Mouse (Mus musculus) brown adipose tissue, adult 24 weeks (tissue): ENCODE measurements around the gene Ccdc187. TPM values are rescaled to one million over a fixed set of nuclear protein-coding genes. Genes with fewer than 3 reads are reported as not detected.

Experiments used
- H3K27ac ChIP-seq: fragments of 200-500 bp; replicated peaks from 2 replicates; pipeline ENCODE4 v1.5.1; 2012; ENCODE audit warnings: low read depth, mild to moderate bottlenecking, low read length
- H3K4me1 ChIP-seq: fragments of 200-500 bp; 2 replicates; pipeline ENCODE4 v1.6.1; 2012; ENCODE audit warnings: low read length, mixed read lengths; ENCODE audit not compliant: control insufficient read depth, insufficient read depth, insufficient read length
- H3K4me3 ChIP-seq: fragments of 200-500 bp; 2 replicates; pipeline ENCODE4 v1.5.1; 2012; ENCODE audit warnings: low read depth, mild to moderate bottlenecking, low read length, moderate library complexity; ENCODE audit not compliant: insufficient read depth
- polyA plus RNA-seq: library from polyadenylated mRNA; stranded (reverse); fragments of >200 nt; gene quantifications from 2 replicates; pipeline ENCODE4 v1.2.4, GENCODE M21; 2012; ENCODE audit not compliant: missing spikeins, insufficient read depth, insufficient read length

The Ccdc187 gene
- polyA plus RNA-seq, result not detected in 2 replicates

DNA sequence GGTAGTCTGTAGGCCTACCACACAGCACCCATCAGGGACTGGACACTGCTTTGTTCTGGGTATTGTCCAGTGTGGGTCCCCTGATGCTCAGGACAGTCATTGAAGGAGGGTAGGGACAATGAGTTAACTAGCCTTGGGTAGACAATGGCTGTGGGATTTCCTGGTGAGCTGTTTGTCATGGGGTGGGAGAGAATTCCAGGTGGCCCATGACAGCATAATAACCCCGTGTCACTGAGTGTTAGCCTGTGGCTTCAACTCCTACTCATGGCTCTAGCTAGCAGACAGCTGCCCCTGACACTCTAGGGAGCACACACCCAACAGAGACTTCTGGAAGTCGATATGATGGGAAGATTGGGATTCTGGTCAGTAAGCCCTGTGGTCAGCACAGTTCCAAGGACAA, at the start of gene Ccdc187:
Gene Ccdc187, minus strand, starts transcription at position 101 of the 400 bp plus-strand sequence.
- Histone ChIP-seq H3K27ac (no peak within 1 kb of the TSS), H3K4me3 (no peak within 1 kb of the TSS), H3K4me1 (no peaks in the 10 kb centered on the region)

DNA sequence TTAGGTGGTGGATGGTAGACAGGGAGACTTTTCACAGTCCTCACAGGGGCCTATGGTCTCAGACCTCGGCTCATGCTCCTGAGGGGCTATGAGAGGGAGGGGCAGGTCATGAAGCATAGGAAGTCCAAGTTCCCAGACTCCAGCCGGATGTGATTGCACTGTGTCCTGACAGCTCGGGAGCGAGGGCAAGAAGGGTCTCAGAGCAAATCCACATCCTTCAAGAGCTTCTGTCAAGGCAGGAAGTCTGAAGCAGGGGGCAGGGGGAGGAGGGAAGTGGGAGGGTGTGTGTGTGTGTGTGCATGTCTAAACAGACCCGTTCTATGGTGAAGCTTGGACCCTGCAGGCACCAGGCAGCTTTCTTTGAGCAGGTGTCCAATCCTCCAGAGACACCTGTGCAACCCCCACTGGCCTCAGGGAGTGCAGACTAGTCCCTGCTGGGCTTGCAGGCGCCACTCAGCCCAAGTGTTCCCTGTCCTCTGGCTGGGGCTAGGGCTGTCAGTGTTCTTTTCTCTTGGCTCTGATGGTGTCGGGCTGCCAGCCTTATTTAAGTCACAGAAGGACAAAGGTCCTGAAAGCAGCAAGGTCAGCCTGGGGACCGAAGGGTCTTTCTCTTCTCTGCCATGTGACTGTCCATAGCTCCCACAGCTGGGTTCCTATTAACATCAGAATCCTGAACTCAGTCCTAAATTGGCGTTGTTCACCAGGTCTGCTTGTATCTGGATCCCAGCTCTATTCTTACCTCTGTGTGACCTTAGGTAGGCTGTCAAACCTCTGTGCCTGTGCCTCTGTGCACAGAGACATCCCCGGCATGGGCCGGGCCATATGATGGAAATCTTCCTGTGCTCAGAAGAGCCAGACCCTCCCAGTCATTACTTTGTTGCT, 48.5 kb upstream of the Ccdc187 start:
- H3K27ac ChIP-seq, result no peak overlapping the region
- peaks cover 4% of the 10 kb centered on the region; the same call in 1 of the 2 replicates for H3K4me1 ChIP-seq
- H3K4me3 ChIP-seq, result no peak overlapping the region

DNA sequence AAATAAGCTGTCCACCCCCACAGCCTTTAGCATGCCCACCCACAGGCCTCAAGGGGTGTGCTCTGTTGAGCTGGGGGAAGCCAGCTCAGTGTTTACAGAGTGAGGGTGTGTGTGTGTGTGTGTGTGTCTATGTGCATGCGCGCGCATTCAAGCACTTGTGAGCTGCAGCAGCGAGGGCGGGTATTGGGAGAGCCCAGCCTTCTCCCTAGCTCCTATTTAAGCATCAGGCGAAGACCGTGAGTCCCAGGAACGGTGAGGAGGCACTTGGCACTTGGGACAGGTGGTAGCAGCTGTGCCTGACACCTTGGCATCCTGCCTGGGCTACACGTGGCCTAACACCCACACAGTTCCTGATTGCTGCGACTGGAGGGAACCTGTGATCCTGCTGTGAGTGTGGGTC, 47.7 kb upstream of the Ccdc187 start:
- Histone ChIP-seq H3K4me1 (peaks cover 4% of the 10 kb centered on the region; the same call in 1 of the 2 replicates), H3K4me3 (no peak overlapping the region), H3K27ac (no peak overlapping the region)

DNA sequence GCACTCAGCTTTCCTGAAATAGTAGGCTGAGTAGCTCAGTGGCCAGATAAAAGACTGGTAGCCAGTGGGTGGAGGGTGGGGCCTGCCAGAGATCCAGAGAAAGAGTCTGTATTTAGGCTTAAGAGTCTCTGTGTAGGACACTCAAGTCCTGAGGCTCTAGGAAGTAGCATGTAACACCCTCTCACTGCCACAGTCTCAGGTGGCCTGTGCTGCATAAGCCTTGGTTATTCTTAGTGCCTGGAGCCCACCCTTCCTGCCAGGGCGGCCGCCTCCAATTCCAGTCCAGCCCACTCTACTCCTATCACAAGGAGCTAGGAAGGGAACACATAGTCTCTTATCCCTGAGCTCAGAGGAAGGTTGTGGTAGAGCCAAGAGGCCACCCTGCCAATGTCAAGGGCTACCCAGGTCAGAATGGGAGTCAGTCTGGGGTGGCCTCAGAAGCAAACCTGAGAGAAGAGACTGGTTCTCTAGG, 47.2 kb upstream of the Ccdc187 start:
- Histone ChIP-seq H3K27ac (no peak overlapping the region), H3K4me3 (no peak overlapping the region), H3K4me1 (no peaks in the 10 kb centered on the region; the same call in 1 of the 2 replicates)

DNA sequence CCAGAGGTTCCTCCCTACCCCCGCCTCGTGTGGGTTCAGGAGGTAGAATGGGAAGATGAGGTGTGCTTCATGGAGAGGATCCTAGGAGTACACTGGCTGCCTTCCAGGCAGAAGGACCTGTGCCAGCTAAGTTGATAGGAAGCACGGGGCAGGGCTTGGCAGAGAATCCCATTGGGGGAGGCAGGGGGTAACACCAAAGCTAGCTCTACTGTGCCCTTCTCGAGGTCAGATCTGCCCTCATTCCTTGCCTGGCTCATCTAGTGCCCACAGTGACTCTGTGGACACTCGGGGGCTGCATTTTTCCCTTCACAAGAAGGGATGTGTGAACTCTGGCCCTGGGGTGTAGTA, 44.8 kb upstream of the Ccdc187 start:
- Histone ChIP-seq H3K4me3 (no peak overlapping the region), H3K4me1 (no peaks in the 10 kb centered on the region; the same call in 1 of the 2 replicates), H3K27ac (no peak overlapping the region)

DNA sequence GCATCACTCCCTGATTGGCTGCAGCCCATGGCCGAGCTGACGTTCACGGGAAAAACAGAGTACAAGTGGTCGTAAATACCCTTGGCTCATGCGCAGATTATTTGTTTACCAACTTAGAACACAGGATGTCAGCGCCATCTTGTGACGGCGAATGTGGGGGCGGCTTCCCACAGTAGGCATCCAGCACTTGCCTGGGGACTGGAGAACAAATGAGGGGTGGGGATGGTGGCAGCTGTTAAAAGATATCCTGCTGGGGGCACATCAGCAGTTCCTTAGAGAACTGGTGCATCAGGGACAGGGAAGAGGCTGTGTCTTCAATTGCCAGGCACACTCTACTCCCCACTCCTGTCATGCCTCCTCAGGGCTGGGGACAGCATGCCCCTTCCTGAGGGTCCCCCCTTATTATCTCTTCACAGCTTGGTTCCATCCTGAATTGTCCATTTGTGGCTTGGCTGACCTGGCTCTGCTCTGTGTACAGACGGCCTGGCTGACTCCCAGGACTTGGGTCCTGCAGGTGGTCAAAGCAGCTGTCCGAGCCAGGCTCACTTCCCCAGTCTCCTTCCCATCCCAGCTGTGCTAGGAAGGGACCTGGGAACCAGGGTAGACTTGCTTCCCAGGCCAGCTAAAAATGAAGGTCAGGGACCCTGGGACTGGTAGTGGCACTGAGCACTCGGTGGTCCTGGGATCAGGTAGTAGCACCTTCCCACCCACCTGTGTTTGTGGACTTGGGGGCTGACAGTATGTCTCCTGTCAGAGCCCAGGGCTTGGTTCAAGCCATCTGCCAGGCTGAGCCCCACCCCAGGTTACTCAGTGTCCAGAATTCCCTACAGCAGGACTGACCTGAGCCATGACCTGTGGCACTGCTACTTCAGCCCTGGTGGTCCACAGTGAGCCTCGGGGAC, 44.2 kb upstream of the Ccdc187 start:
- H3K4me3 ChIP-seq, result no peak overlapping the region
- no peaks in the 10 kb centered on the region; the same call in 1 of the 2 replicates for H3K4me1 ChIP-seq
- no peak overlapping the region for H3K27ac ChIP-seq

DNA sequence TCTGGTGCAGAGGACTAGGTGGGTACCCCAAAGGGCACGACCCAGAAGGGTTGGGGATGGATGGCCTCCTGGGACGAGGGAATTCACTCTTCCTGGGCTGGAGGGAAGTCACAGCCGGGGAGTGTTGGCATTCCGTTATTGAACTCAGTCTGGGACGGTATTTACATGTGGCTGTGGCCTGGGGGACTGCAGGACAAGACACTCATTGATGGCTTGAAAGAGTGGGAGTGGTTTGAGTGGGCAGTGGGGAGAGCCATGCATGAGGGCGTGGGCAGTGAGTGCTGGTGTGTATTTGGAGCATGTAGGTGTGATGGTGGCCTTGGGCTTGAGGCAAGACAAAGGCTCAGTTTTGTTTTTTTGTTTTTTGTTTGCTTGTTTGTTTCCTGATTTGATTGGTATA, 36.3 kb upstream of the Ccdc187 start:
- no peak overlapping the region for H3K27ac ChIP-seq

DNA sequence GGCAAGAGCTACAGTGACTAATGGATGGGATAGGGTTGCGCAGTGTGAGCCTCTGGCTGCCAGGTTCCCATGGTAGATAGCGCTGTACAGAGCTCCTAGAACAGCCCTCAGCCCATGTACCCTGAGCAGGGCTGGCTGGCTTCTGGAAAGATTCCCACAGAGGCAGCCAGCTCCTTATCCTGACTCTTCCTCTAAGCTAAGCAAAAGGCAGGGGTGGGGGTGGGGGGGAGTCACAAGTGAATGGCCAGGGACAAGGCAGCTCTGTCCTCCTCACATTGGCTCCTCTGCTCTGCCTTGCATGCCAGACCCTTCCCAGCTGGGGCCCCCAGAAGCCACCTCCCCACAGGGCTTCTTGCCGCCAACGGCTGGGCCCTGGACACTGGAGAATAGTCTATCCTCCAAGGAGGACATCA, 35.7 kb upstream of the Ccdc187 start:
- no peak overlapping the region for H3K4me3 ChIP-seq
- no peak overlapping the region for H3K27ac ChIP-seq
- H3K4me1 ChIP-seq, result no peaks in the 10 kb centered on the region

More for the DNA sequence above, 36.3 kb upstream of the Ccdc187 start:
- Histone ChIP-seq H3K4me1 (no peaks in the 10 kb centered on the region), H3K4me3 (no peak overlapping the region)

DNA sequence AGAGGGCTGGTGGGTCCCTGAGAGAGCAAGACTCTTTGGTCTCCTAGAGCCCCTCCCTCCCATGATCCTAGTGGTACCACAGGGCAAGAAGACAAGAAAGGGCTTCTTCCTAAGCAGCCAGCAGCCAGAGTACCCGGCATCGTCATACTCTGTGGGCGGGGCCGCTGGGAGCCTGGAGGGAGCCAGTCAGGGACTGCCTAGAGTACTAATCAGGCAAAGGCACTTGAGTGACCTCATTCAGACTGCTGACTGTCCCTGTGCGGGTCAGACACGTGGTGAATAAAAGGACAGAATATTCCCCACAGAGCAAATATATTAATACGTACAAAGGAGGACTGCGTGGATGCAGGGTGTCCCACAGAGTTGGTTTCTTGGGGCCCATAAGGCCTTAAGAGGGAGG, 35.0 kb upstream of the Ccdc187 start:
- H3K27ac ChIP-seq, result no peak overlapping the region
- no peaks in the 10 kb centered on the region for H3K4me1 ChIP-seq

DNA sequence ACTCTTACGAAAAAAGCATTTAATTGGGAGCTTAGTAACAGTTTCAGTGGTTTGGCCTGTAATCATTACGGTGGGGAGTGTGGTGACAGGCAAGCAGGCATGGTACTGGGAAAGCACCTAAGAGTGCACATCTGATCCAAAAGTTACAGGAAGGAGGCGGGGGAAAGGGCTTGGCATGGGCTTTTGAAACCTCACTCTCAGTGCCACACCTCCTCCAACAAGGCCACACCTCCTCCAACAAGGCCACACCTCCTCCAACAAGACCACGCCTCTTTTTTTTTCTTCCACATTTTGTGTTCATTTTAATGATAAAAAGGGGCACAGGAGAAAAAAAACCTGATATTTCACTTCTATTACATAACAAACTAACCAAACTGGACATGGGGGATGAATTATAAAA, 33.5 kb upstream of the Ccdc187 start:
- no peaks in the 10 kb centered on the region for H3K4me1 ChIP-seq
- H3K4me3 ChIP-seq, result no peak overlapping the region
- no peak overlapping the region for H3K27ac ChIP-seq

More for the DNA sequence above, 35.0 kb upstream of the Ccdc187 start:
- H3K4me3 ChIP-seq, result no peak overlapping the region

DNA sequence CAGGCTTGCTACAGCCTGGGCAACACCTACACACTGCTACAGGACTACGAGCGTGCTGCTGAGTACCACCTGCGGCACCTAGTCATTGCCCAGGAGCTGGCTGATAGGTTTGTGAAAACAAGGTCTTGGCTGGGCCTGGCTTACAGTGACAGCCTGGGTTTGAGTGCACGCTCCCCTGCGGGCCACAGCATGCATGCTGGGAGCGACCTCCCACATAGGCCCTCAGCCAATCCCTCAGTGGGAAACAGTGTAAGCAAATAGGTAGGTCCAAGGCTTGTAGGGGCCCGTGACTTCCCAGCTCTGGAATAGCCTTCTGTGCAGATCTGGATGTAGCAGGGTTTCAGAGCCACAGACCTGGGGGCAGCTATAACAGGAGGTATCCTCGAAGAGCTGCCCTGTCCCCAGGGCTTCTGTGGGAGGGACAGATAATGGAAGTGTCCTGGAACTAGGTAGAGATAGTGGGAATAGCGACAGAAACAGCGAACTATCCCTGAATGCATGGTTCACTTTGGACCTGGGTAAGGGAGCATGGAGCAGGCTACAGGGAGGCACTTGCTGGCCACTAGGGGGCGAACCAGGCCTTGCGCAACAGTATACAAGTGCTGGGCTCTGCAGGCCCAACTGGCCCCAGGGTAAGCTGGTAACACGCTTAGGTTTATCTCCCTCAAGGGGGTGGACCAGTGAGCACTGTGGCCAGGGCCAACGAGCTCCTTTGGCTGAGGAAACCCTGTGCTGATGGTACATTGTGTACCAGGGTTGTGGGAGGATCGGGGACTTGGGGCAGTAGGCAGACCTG, 31.2 kb upstream of the Ccdc187 start:
- H3K27ac ChIP-seq, result no peak overlapping the region
- peaks cover 2% of the 10 kb centered on the region; the same call in 1 of the 2 replicates for H3K4me1 ChIP-seq
- no peak overlapping the region for H3K4me3 ChIP-seq

DNA sequence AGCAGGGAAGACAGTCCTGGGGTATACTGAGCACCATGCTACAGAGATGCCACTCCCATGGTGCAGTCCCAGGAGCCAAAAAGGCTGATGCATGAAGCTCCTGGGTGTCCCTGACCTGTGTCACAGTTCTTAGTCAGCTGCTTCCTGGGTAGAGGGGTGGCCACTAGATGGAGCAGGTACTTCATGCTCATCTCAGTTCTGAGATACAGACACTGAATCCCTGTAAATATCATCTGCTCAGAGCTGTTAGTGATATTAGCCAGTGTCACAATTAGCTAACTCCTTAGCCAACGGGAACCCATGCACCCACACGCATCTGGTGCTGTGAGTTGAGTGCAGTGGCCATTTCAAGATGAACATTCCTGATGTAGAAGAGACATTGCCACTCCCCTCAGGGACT, 30.6 kb upstream of the Ccdc187 start:
- Histone ChIP-seq H3K4me3 (no peak overlapping the region), H3K27ac (no peak overlapping the region), H3K4me1 (peaks cover 2% of the 10 kb centered on the region; the same call in 1 of the 2 replicates)

DNA sequence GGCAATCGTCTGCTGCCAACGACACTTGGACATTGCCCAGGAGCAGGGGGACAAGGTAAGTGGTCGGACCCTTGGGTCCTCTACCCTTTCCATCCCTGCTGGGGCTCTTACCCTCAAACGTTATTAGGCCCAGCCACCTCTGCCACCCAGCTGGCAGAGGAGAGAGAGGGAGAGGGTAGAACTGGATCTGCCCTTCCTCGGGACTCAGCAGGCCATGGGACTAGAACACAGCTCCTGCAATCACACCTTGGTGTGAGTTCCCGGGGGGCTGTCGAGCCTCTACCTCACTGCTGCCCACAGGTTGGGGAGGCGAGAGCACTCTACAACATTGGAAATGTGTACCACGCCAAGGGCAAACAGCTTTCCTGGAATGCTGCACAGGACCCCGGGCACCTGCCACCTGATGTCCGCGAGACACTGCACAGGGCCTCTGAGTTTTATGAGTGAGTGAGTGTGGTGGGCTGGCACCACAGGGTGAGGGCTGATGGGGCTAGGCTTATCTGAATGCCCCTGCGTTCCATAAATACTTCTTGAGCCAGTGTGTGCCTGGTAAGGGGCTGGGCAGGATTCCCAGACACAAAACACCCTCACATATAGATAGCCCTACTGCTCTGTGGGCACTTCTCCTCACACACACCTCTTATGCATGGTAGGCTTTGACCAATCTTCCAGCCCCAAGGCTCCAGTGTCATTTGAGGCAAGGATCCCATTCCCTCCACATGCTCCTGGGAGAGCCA, 29.4 kb upstream of the Ccdc187 start:
- H3K4me3 ChIP-seq, result no peak overlapping the region
- H3K4me1 ChIP-seq, result peaks cover 2% of the 10 kb centered on the region; the same call in 1 of the 2 replicates
- H3K27ac ChIP-seq, result no peak overlapping the region
